8 mouse cellular contexts compared by ENCODE assay signal in the genomic region with DNA sequence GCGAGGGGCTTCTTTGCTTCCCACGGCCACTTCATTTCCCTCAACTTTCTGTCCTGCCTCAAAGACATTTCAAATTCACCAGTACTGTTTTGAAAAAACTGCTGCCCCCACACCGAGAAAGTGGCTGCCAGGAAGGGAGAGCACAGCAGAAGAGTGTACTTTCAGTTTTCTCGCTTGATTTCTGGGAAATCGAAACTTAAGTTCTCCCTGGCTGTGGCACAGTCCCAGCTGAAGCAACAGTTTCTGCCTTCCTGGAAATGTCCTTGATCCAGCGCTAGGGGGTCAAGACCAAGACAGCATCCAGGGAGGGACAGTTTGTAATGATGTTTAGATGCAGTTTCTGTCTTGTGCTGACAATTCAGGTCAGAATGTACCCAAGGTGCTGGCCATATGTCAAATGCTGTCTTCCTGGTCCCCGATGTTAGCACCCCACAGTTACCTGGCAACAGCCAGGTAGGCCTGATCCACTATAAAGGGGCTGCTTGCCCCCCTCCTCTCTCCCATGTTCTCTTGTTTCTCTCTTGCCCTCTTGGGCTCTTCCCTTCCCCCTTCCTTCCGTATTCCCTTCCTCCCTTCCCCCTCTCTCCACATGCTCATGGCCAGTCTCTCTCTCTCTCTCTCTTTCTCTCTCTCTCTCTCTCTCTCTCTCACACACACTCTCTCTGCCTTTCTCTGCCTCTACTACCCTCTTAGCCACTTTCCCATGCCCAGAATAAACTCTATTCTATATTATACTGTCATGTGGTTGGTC. TPM values are rescaled to one million over a fixed set of nuclear protein-coding genes. Genes with fewer than 3 reads are reported as not detected.
DNase-seq lines count a peak whose midpoint lies in the region; ATAC-seq and TF ChIP-seq lines count a peak whose summit lies in the region.

No protein-coding gene starts in this region.

- DNase-seq in CD4-positive, CD25-positive, alpha-beta regulatory T cell, adult 2 months (ENCODE audit: low read depth, low spot score), result peak; percentile 63
- peak; percentile 58 for DNase-seq in Patski (ENCODE audit: low read depth, low spot score)
- DNase-seq in heart, adult 9 months (ENCODE audit: low spot score in 2 of 2), result peak; percentile 47 to 64
- DNase-seq in liver, postnatal 0 days, result peak; percentile 43
- no peak for DNase-seq in neural tube, embryonic 10.5 days (ENCODE audit: extremely low spot score, low spot score)
- DNase-seq in left cerebral cortex, adult 8-10 months (ENCODE audit: low spot score in 2 of 2), result no peak
- DNase-seq in cerebellum, postnatal 25 days, result no peak

- H3K27ac ChIP-seq in liver, postnatal 0 days (ENCODE audit: low read depth), result peak overlapping the region; percentile 79
- H3K27ac ChIP-seq in stomach, embryonic 16.5 days (ENCODE audit: low read length), result peak overlapping the region; percentile 49; the same call in 1 of the 2 replicates

- no peaks in the 10 kb centered on the region for H3K36me3 ChIP-seq in liver, postnatal 0 days (replicated peaks; ENCODE audit: insufficient read depth, low read length)
- no peaks in the 10 kb centered on the region for H3K36me3 ChIP-seq in stomach, embryonic 16.5 days (ENCODE audit: control insufficient read depth, insufficient read depth, low read length)

- TF ChIP-seq EP300 in liver, postnatal 0 days (IDR thresholded peaks at IDR 0.05; ENCODE audit: low read depth), result 0 out of 2 replicates have a peak, but pooled peaks have one; percentile 23

- no peak overlapping the region for H3K4me3 ChIP-seq in liver, postnatal 0 days (ENCODE audit: low read depth, low read length)
- no peak overlapping the region for H3K4me3 ChIP-seq in stomach, embryonic 16.5 days (replicated peaks; ENCODE audit: low read length)

- peaks cover 61% of the 10 kb centered on the region for H3K4me1 ChIP-seq in liver, postnatal 0 days (ENCODE audit: insufficient read depth)
- 0 out of 2 replicates have a peak, but pooled peaks cover 8% of the 10 kb centered on the region for H3K4me1 ChIP-seq in stomach, embryonic 16.5 days (ENCODE audit: control insufficient read depth, insufficient read depth, low read length)

- peak overlapping the region; percentile 44 for H3K4me2 ChIP-seq in liver, postnatal 0 days (ENCODE audit: low read depth, low read length)
- peak overlapping the region; percentile 33; the same call in 1 of the 2 replicates for H3K4me2 ChIP-seq in stomach, embryonic 16.5 days (ENCODE audit: low read depth, low read length)

- no peak for TF ChIP-seq CTCF in Patski (IDR thresholded peaks at IDR 0.05)
- TF ChIP-seq CTCF in liver, postnatal 0 days (IDR thresholded peaks at IDR 0.05; ENCODE audit: low read depth), result peak; percentile 34

- in situ Hi-C loops in Patski (cut with MboI; ENCODE audit: low pct_unique_long_range_greater_than_20kb), result no loop called here

- H3K9ac ChIP-seq in liver, postnatal 0 days (replicated peaks), result peak overlapping the region; percentile 12; the same call in 1 of the 2 replicates
- peak overlapping the region; percentile 36; the same call in 1 of the 2 replicates for H3K9ac ChIP-seq in stomach, embryonic 16.5 days (ENCODE audit: low read length)

- POLR2A ChIA-PET in Patski (lab: Charles Lee), result interaction anchor here (1.0 kb wide), 1 partner anchor 10 kb away, joined by 3 read pairs; no protein-coding TSS in a partner anchor

- CTCF ChIA-PET in Patski (lab: Charles Lee), result no interaction called here

- H3K9me3 ChIP-seq in liver, postnatal 0 days (ENCODE audit: low read length), result no peaks in the 10 kb centered on the region
- H3K9me3 ChIP-seq in stomach, embryonic 16.5 days (replicated peaks; ENCODE audit: control insufficient read depth, low read length), result no peaks in the 10 kb centered on the region

- peak; percentile 44 for ATAC-seq in Patski
- peak; percentile 61 for ATAC-seq in liver, postnatal 0 days
- ATAC-seq in stomach, embryonic 16.5 days (ENCODE audit: insufficient read depth, low FRiP score), result no peak

- no peaks in the 10 kb centered on the region for H3K27me3 ChIP-seq in Patski
- no peaks in the 10 kb centered on the region for H3K27me3 ChIP-seq in liver, postnatal 0 days (ENCODE audit: insufficient read depth, low read length)
- H3K27me3 ChIP-seq in stomach, embryonic 16.5 days (ENCODE audit: control insufficient read depth, insufficient read depth, low read length), result no peaks in the 10 kb centered on the region

- WGBS in liver, postnatal 0 days (ENCODE audit: insufficient replicate concordance), result 40% methylated on average over 8 of the region's 8 CpGs
- 63% methylated on average over 8 of the region's 8 CpGs for WGBS in stomach, embryonic 16.5 days

RNA-seq across cellular contexts. Expression of a gene that starts 38.0 kb away (rescaled TPM):
- 83.6 TPM for polyA plus RNA-seq in Patski (2021)
- 25.8 and 28.0 TPM in 2 replicates for polyA plus RNA-seq in liver, postnatal 0 days (2015; fragmentation: Nextera tagmentation; extraction: Ambion mirVana)
- polyA plus RNA-seq in stomach, embryonic 16.5 days (2015; fragmentation: Nextera tagmentation; extraction: Ambion mirVana), result 51.8 and 52.2 TPM in 2 replicates
- 10 to 100 TPM; 71.9 to 86.4 (median 74.6) TPM for total RNA-seq in left cerebral cortex, adult 8-10 months (2022)

Comparison
In these comparisons a context has a peak if more than half of its experiments do, and no peak if none do; other contexts are left out.
1. DNase-seq: peak in CD4-positive, CD25-positive, alpha-beta regulatory T cell, adult 2 months (single experiment), Patski (single experiment), heart, adult 9 months (2 of 2) and liver, postnatal 0 days (single experiment); none in neural tube, embryonic 10.5 days (single experiment), left cerebral cortex, adult 8-10 months (0 of 2) and cerebellum, postnatal 25 days (0 of 2).